Mouse (Mus musculus): ENCODE data around the gene Sec13.

DNA sequence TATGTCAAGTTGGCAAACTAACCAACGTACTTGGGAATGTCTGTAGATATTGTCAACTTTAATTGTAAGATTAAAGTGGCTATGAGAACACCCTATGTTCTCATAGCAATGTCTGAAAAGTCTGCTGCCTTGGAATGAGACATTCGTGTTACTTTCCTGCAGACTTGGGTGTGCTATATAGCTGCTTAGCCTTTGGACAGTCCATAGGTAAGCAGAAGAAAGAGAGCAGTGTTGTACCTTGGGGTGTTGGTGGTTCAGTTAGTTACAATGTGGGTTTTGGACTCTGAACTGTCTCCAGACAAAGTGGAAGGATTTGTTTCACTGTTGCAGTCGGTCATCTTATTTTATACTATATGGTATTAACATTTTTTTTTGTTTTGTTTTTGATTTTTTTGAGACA, 27.8 kb downstream of the Sec13 start:
- TF ChIP-seq CTCF (IDR thresholded peaks at IDR 0.05; ENCODE audit: low read depth) (no peak), EP300 (IDR thresholded peaks at IDR 0.05; ENCODE audit: low read depth) (no peak)

Measured in liver, embryonic 14.5 days (tissue).